Mouse (Mus musculus) lung, embryonic 16.5 days (tissue): ENCODE results near the gene Gsg1l. TPM values are rescaled to one million over a fixed set of nuclear protein-coding genes. Genes with fewer than 3 reads are reported as not detected.

ENCODE experiments used
- ATAC-seq: fragments of 200-750 bp; cut with Nextera tagmentation; 2 replicates; pipeline ENCODE4 v1.8.0; 2017; ENCODE audit warnings: low read depth, mild to moderate bottlenecking, moderate library complexity
- H3K27ac ChIP-seq: fragments of 300-500 bp; sonication (generic); 2 replicates; pipeline ENCODE4 v1.5.1; 2014; ENCODE audit warnings: mild to moderate bottlenecking, control low read depth, low read length
- H3K27me3 ChIP-seq: fragments of 300-500 bp; sonication (generic); 2 replicates; pipeline ENCODE4 v1.6.1; 2014; ENCODE audit warnings: low read depth, low read length, mixed read lengths; ENCODE audit not compliant: control insufficient read depth, insufficient read depth
- H3K36me3 ChIP-seq: fragments of 300-500 bp; sonication (generic); 2 replicates; pipeline ENCODE4 v1.6.1; 2014; ENCODE audit warnings: low read length; ENCODE audit not compliant: control insufficient read depth, insufficient read depth
- H3K4me1 ChIP-seq: fragments of 300-500 bp; sonication (generic); replicated peaks from 2 replicates; pipeline ENCODE4 v1.6.1; 2014; ENCODE audit warnings: low read length, mixed read lengths; ENCODE audit not compliant: control insufficient read depth, insufficient read depth
- H3K4me2 ChIP-seq: fragments of 300-500 bp; sonication (generic); 2 replicates; pipeline ENCODE4 v1.6.1; 2014; ENCODE audit warnings: low read depth, low read length, control low read depth
- H3K4me3 ChIP-seq: fragments of 300-500 bp; sonication (generic); 2 replicates; pipeline ENCODE4 v1.5.1; 2014; ENCODE audit warnings: mild to moderate bottlenecking, low read length, control low read depth
- H3K9ac ChIP-seq: fragments of 300-500 bp; sonication (generic); 2 replicates; pipeline ENCODE4 v1.6.1; 2014; ENCODE audit warnings: low read length, control low read depth
- H3K9me3 ChIP-seq: fragments of 300-500 bp; sonication (generic); 2 replicates; pipeline ENCODE4 v1.6.1; 2016; ENCODE audit warnings: low read length; ENCODE audit not compliant: control insufficient read depth
- WGBS: fragments of 180-500 bp; shearing (Covaris S2); extraction: QIAGEN DNeasy Blood & Tissue Kit; methylation state at CpG from one replicate; pipeline ENCODE4 v1.1.7; 2014; 5-methylcytosine and 5-hydroxymethylcytosine counted together
- polyA plus RNA-seq: library from polyadenylated mRNA; unstranded; fragments of >200 nt; fragmentation: Nextera tagmentation; extraction: Ambion mirVana; gene quantifications from 2 replicates; pipeline ENCODE4 v1.2.1, GENCODE M21; 2015

Gsg1l gene
- polyA plus RNA-seq, 1 experiment from 2014 or later: 2.6 TPM

GRCm38 (mm10) chr7:126085154-126085553 is 2.9 kb upstream of the Gsg1l start:
- H3K4me3 ChIP-seq: no peak overlapping the region
- H3K9me3 ChIP-seq: no peaks in the 10 kb centered on the region
- no peak overlapping the region for H3K27ac ChIP-seq
- peaks cover 21% of the 10 kb centered on the region for H3K4me1 ChIP-seq
- no peaks in the 10 kb centered on the region for H3K36me3 ChIP-seq
- H3K9ac ChIP-seq: no peak overlapping the region
- peaks cover 42% of the 10 kb centered on the region for H3K27me3 ChIP-seq
- no peak for ATAC-seq
- no peak overlapping the region for H3K4me2 ChIP-seq
- 84% methylated on average over 9 of the region's 9 CpGs for WGBS

- Histone ChIP-seq H3K27me3 (peaks cover 43% of the 10 kb centered on the region), H3K4me3 (no peak overlapping the region), H3K9ac (no peak overlapping the region), H3K9me3 (no peaks in the 10 kb centered on the region), H3K4me1 (peaks cover 21% of the 10 kb centered on the region), H3K36me3 (no peaks in the 10 kb centered on the region), H3K27ac (no peak overlapping the region), H3K4me2 (no peak overlapping the region)
- ATAC-seq: peak; percentile 5; the same call in 1 of the 2 replicates
- 20% methylated on average over 4 of the region's 4 CpGs for WGBS
Measured at GRCm38 (mm10) chr7:126083980-126084348, 1.8 kb upstream of the Gsg1l start.

DNA sequence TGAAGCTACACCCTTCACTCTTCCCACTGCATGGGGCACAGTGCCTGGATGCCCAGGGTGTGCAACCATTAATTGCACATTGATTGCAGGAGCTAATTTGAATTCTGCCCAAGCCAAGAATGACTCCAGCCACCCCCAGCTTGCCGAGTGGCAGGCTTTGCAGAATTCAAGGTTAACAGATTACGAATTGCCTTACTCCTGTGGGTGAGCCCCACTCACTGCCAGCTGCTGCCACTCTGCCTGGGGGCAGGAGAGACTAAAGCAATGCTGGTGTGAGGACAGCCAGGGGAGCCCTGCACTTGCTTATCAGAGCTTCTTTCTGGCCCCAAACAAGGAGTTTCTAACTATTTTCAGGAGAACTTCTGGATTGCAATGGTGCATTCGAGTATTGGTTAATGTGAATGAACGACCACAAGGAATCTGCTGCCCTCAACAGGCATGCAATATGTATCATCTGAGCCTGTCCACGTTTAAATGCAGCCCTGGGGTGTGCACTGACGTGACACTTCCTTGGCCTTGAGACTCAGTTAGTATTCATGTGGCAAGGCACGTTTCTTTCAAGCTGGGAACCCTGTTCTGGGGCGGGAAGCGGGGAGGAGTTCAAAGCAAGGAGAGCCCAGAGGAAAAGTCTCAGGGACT is 1.2 kb upstream of the Gsg1l start:
- WGBS: 18% methylated on average over 9 of the region's 9 CpGs
- H3K9ac ChIP-seq: no peak overlapping the region
- peaks cover 43% of the 10 kb centered on the region for H3K27me3 ChIP-seq
- H3K27ac ChIP-seq: no peak overlapping the region
- H3K4me2 ChIP-seq: no peak overlapping the region
- H3K4me3 ChIP-seq: no peak overlapping the region
- no peaks in the 10 kb centered on the region for H3K9me3 ChIP-seq
- no peaks in the 10 kb centered on the region for H3K36me3 ChIP-seq
- peak; percentile 31; the same call in 1 of the 2 replicates for ATAC-seq
- peaks cover 21% of the 10 kb centered on the region for H3K4me1 ChIP-seq

DNA sequence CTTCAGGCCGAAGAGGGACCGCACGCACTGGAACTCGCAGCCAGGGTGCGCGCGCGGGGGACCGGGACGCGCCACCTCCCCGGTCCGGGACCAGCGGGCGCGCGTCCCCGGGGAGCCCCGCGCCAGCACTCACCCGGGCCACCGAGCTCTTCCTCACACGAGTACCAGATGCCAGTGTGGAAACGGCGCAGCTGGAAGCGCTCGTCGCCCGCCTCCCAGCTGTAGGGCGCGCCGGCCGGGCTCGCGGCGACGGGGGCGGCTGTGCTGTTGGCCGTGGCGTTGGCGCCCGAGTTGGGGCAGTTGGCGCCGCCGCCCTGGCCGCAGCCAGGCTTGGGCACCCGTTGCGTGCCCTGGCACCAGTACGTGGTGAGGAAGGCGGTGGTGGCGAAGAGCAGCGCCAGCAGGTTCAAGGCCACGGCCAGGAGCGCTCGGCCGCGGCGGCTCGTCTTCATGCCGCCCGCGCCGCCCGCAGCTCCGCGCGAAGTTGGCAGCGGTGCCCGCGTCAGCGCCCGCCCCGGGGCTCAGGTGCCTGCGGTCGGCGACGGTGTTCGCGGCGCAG is 405 bp downstream of the Gsg1l start:
- Histone ChIP-seq H3K9me3 (no peaks in the 10 kb centered on the region), H3K27me3 (peaks cover 43% of the 10 kb centered on the region), H3K9ac (peak overlapping the region; percentile 57), H3K27ac (no peak overlapping the region), H3K4me1 (peaks cover 20% of the 10 kb centered on the region), H3K4me3 (peak overlapping the region; percentile 59), H3K36me3 (no peaks in the 10 kb centered on the region), H3K4me2 (peak overlapping the region; percentile 91)
- WGBS: under 1% methylated on average over 61 of the region's 80 CpGs
- peak; percentile 21; the same call in 1 of the 2 replicates for ATAC-seq

GRCm38 (mm10) chr7:126080949-126081654 is 1.1 kb downstream of the Gsg1l start:
- Histone ChIP-seq H3K27ac (no peak overlapping the region), H3K4me3 (peak overlapping the region; percentile 59), H3K9ac (peak overlapping the region; percentile 57), H3K27me3 (peaks cover 43% of the 10 kb centered on the region), H3K9me3 (no peaks in the 10 kb centered on the region), H3K4me2 (peak overlapping the region; percentile 91), H3K36me3 (no peaks in the 10 kb centered on the region), H3K4me1 (peaks cover 14% of the 10 kb centered on the region)
- 21% methylated on average over 16 of the region's 16 CpGs for WGBS
- peak; percentile 12; the same call in 1 of the 2 replicates for ATAC-seq

DNA sequence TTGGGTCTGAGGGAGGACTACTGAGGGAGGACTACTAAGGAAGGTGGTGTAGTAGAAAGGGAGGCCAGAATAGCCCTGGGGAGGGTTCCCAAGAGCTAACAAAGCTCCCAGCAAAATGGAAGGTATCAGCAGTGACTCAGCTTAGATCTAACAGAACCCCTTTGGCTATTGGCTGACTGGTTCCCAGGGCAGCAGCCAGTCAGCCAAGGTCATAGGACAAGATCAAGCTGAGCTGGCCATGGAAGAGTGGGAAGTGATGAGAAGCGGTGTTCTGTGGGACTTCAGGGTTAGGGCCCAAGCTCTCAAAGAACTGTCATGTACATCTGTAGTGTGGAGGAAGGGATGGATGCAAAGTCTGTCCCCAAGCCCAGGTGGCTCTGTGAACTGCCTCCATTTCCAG is 5.3 kb downstream of the Gsg1l start:
- WGBS: 89% methylated on average over 1 of the region's 1 CpGs
- Histone ChIP-seq H3K9me3 (no peaks in the 10 kb centered on the region), H3K27me3 (peaks cover 18% of the 10 kb centered on the region), H3K27ac (no peak overlapping the region), H3K4me1 (0 out of 2 replicates have a peak, but pooled peaks cover 3% of the 10 kb centered on the region), H3K4me2 (no peak overlapping the region), H3K4me3 (no peak overlapping the region), H3K9ac (no peak overlapping the region), H3K36me3 (no peaks in the 10 kb centered on the region)
- ATAC-seq: no peak

GRCm38 (mm10) chr7:126075058-126075457 is 7.2 kb downstream of the Gsg1l start:
- H3K4me1 ChIP-seq: no peaks in the 10 kb centered on the region
- H3K4me2 ChIP-seq: no peak overlapping the region
- H3K9ac ChIP-seq: no peak overlapping the region
- no peak overlapping the region for H3K27ac ChIP-seq
- no peaks in the 10 kb centered on the region for H3K36me3 ChIP-seq
- H3K27me3 ChIP-seq: no peaks in the 10 kb centered on the region; the same call in 1 of the 2 replicates
- H3K9me3 ChIP-seq: no peaks in the 10 kb centered on the region
- H3K4me3 ChIP-seq: no peak overlapping the region
- ATAC-seq: 0 out of 2 replicates have a peak, but pooled peaks have one; percentile 12
- 42% methylated on average over 9 of the region's 9 CpGs for WGBS

GRCm38 (mm10) chr7:126070321-126070720 is 11.9 kb downstream of the Gsg1l start:
- no peak overlapping the region for H3K9ac ChIP-seq
- no peak overlapping the region for H3K4me3 ChIP-seq
- peaks cover 6% of the 10 kb centered on the region; the same call in 1 of the 2 replicates for H3K4me1 ChIP-seq
- H3K9me3 ChIP-seq: no peaks in the 10 kb centered on the region
- 79% methylated on average over 4 of the region's 4 CpGs for WGBS
- no peak overlapping the region for H3K27ac ChIP-seq
- no peaks in the 10 kb centered on the region for H3K36me3 ChIP-seq
- no peak overlapping the region for H3K4me2 ChIP-seq
- ATAC-seq: no peak
- no peaks in the 10 kb centered on the region for H3K27me3 ChIP-seq

DNA sequence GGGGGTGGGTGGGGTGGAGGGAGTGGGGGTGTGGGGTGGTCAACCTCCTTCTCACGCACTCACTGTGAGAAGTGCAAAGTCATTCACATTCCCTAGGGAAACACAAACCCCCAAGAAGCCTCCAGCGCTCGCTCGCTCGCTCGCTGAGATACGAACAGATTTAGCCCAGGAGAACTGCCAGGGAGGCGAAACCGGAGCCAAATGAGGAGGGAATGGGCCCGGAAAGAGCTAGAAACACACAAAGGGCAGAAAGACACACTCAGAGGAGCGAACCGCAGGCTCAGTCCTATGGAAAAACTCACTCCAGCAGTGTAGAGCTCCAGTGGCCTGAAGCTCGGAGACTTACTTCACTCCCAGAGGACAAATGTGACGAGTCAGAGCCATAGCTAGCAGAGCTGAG is 15.4 kb downstream of the Gsg1l start:
- 29% methylated on average over 14 of the region's 14 CpGs for WGBS
- Histone ChIP-seq H3K4me3 (no peak overlapping the region), H3K36me3 (no peaks in the 10 kb centered on the region), H3K27ac (peak overlapping the region; percentile 65), H3K27me3 (no peaks in the 10 kb centered on the region), H3K4me2 (no peak overlapping the region), H3K9me3 (no peaks in the 10 kb centered on the region), H3K4me1 (peaks cover 6% of the 10 kb centered on the region; the same call in 1 of the 2 replicates), H3K9ac (no peak overlapping the region)
- peak; percentile 69; the same call in 1 of the 2 replicates for ATAC-seq
